Mouse (Mus musculus) mouse embryonic stem cell (cell line): Measurements from ENCODE around the gene Mrpl22.
"Not testable (repeated sequence)": the region's sequence is repeated elsewhere in the genome, so short reads cannot be mapped to it uniquely, and the experiment has no call there.

ENCODE experiments used
- in situ Hi-C, 2 experiments: fragments of 300-500 bp; cut with MboI; formaldehyde crosslinking; loops; 1 replicate in 1 of 2; 3 replicates in 1 of 2; pipeline ENCODE4 v1.14.3; 2019 to 2020; ENCODE audit warnings: low sequenced_read_pairs in 2 of 2, low pct_unique_long_range_greater_than_20kb in 1 of 2, mixed read lengths in 1 of 2; ENCODE audit not compliant: unreplicated experiment in 1 of 2

Gene Mrpl22

GRCm38 (mm10) chr11:58169666-58170065 lies 1.8 kb upstream of the Mrpl22 start:
- in situ Hi-C loops: no loop called here

- in situ Hi-C loops: no loop called here
Measured at GRCm38 (mm10) chr11:58179563-58179962, 8.1 kb downstream of the Mrpl22 start.

DNA sequence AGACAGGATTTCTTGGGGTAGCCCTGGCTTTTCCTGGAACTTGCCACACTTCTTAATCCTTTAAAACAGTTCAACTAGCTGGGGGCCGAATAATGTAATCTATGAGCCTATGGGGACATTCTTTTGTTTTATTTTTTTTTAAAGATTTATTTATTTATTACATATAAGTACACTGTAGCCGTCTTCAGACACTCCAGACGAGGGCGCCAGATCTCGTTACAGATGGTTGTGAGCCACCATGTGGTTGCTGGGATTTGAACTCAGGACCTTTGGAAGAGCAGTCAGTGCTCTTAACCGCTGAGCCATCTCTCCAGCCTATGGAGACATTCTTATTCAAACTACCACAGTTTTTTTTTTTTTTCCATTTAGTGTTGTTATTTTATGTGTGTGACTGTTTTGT lies 8.5 kb downstream of the Mrpl22 start:
- in situ Hi-C loops: not testable (repeated sequence)

DNA sequence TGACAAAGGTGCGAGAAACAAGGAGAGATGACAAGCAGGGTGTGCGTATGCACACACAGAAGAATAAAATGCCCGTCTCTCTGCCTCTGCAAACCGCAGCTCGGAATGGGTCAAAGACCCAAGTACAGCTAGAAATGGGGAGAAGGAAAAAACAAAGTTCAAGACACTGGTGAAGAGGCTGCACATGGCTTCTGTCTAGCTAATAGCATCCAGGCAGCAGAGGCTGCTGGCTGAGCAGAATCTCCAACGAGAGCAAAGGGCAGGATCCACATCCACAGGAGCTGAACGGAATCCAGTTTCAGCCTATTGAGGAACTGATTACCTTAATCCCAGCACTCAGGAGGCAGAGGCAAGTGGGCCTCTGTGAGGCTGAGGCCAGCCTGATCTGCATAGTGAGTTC lies 9.3 kb downstream of the Mrpl22 start:
- in situ Hi-C loops: no loop called here

- in situ Hi-C loops: no loop called here
Measured at GRCm38 (mm10) chr11:58183579-58183978, 12.1 kb downstream of the Mrpl22 start.

DNA sequence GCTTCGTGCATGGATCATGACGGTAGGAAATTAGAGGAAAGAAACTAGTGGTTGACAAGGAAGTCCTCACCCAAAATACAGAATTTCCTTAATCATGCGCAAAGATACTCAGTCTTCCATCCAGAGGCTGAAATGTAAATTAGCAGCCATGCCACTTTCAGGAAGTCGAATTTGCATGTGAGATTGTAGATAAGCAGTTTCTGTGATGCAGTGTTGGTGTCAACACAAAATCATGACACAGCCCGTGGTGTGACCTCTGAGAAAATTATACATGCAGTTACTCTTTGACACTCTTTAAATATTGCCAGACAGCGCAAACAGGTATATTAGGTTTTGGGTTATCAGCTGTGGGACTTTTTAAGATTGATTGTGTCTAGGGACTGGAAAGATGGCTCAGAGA lies 18.2 kb downstream of the Mrpl22 start:
- in situ Hi-C loops: no loop called here

- in situ Hi-C loops: no loop called here
Measured at GRCm38 (mm10) chr11:58193326-58193725, 21.9 kb downstream of the Mrpl22 start.

GRCm38 (mm10) chr11:58193860-58194520 lies 22.5 kb downstream of the Mrpl22 start:
- in situ Hi-C loops: no loop called here

DNA sequence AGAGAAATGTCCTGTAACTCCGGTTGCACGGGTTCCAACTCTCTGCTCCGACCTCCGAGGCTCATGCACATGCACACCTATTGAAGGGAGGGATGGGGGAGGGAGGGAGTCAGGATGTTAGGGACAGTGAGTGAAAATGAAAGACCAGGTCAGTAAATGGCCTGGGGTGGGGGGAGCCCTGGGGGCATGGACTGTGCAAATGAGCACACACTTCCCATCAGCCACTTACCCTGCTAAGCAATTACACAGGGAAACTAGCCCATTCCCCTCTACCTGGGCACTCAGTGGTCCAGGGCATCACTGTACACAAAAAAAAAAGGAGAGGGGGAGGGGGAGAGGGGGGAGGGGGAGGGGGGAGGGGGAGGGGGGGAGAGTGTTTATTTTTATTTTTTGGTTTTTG lies 27.2 kb downstream of the Mrpl22 start:
- in situ Hi-C loops: no loop called here

DNA sequence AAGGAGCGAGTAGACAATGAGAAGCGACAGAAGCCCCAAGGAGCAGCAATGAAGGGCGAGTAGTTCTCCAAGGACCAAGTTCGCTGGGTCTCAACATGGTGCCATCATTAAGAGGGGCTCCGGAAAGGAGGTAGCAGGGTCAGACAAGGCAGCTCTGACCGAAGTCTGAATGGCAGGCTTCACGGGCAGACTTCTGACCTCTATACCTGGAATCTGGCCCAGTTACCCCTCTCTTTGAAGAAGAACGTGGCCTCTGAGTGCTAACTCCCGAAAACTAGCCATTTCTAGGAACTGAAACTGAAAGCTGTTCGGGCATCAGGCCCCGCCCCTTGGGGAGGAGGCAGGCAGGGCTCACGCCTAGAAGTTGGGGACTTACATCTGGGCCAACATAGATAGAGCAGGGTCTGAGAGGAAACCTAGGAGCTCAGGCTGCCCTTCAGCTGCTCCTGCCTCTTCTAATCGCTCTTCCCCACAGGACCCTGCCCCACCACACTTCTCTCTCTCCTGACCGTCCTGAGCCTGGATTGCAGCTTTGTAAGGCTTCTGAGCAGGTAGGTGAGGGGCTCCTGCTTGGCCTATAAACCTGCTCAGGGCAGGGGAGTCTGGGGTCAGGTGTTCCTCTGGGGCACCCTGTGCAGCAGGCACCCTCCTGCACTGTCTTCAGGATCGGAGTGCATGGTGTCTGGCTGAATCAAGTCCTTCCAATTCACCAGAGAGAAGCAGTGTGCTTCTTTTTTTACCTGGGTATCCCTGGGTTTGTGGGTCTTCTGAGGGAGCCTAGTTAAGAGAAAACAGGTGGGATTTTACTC lies 28.0 kb downstream of the Mrpl22 start, which contains the start of the genes Igtp and Irgm2:
TSS of gene Igtp (plus strand) at position 328 of the 809 bp plus-strand sequence.
TSS of gene Irgm2 (plus strand) at position 390 of the 809 bp plus-strand sequence.
- in situ Hi-C loops: not testable (repeated sequence)

DNA sequence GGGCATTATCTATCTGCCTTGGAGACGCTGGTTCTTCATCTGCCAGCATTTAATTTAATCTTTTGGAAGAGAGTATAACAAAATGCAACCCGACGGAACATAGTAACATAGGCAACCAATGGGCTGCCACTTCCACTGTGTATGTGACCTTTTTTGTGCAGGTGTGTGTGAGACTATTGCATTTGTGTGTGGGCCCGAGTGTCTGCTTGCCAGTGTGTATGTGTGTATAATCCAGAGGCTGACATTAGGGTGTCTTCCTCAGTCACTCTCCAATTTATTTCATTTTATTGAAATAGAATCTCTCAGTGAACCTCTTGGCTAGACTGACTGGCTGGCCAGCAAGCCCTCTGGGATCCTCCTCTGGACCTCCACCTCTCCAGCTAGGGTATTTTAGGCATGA lies 28.8 kb downstream of the Mrpl22 start:
- in situ Hi-C loops: no loop called here

DNA sequence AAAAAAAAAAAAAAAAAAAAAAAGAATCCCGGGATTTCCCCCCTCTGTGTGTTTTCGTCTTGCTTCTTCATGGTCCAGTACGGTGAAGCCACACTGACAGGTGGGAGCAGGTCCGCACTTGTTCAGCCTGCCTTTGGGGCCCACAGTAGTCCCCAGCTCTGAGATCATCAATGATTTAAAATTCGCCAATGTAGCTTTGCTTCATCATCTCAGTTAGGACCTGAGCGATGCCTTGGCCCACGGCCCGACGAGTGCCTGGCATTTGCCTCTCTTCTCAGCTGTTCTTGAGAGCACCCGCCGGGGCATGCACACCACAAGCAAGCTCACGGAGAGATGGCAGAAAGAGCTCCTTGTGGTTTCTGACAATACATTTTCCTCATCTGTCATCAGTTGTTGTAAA lies 29.6 kb downstream of the Mrpl22 start:
- in situ Hi-C loops: no loop called here

GRCm38 (mm10) chr11:58210321-58210886 lies 38.9 kb downstream of the Mrpl22 start:
- in situ Hi-C loops: no loop called here

- in situ Hi-C loops: no loop called here
Measured at GRCm38 (mm10) chr11:58211062-58211681, 39.7 kb downstream of the Mrpl22 start.

DNA sequence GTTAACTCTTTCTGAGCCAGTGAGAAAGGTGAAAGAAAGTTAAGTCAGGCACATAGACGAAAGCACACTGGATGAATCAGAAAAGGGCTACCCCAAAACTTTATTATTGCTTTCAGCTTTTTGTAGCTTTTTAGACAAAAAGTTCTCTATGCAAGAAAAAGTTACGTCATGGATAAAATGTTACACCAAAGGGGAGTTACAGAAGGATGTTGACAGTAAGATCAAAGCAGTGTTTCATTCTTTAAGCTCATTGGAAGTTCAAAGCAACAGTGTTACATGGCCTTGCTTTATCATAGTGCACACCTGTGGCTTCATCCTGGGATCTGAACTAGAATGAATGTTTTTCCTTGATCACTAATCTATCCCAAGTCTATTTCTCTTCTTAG lies 40.2 kb downstream of the Mrpl22 start:
- in situ Hi-C loops: no loop called here

GRCm38 (mm10) chr11:58213673-58214342 lies 42.3 kb downstream of the Mrpl22 start:
- in situ Hi-C loops: no loop called here

- in situ Hi-C loops: no loop called here
Measured at GRCm38 (mm10) chr11:58214391-58215048, 43.1 kb downstream of the Mrpl22 start.

DNA sequence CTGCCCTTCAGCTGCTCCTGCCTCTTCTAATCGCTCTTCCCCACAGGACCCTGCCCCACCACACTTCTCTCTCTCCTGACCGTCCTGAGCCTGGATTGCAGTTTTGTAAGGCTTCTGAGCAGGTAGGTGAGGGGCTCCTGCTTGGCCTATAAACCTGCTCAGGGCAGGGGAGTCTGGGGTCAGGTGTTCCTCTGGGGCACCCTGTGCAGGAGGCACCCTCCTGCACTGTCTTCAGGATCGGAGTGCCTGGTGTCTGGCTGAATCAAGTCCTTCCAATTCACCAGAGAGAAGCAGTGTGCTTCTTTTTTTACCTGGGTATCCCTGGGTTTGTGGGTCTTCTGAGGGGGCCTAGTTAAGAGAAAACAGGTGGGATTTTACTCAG lies 43.6 kb downstream of the Mrpl22 start:
- in situ Hi-C loops: not testable (repeated sequence)
